Mouse (Mus musculus) heart, adult 2 months (tissue): ENCODE measurements around the gene Lamb3.

Experiments
- CTCF ChIP-seq: fragments of 200-600 bp; IDR thresholded peaks from 2 replicates; pipeline ENCODE4 v1.8.1; 2022; ENCODE audit warnings: antibody characterized with exemption, mild to moderate bottlenecking, moderate library complexity
- POLR2A ChIP-seq: fragments of 200-500 bp; IDR thresholded peaks from 2 replicates; pipeline ENCODE4 v1.6.1; 2011; ENCODE audit warnings: mild to moderate bottlenecking, low read depth, low read length, control low read depth; ENCODE audit not compliant: insufficient read depth

GRCm38 (mm10) chr1:193205431-193205830 is 2.1 kb upstream of the Lamb3 start:
- TF ChIP-seq POLR2A (no peak), CTCF (no peak)
